Mouse (Mus musculus): Measurements from ENCODE around the gene Twf1.
A peak's percentile ranks its signal among the peaks of the same experiment; 100 is the strongest.

Gene Twf1

DNA sequence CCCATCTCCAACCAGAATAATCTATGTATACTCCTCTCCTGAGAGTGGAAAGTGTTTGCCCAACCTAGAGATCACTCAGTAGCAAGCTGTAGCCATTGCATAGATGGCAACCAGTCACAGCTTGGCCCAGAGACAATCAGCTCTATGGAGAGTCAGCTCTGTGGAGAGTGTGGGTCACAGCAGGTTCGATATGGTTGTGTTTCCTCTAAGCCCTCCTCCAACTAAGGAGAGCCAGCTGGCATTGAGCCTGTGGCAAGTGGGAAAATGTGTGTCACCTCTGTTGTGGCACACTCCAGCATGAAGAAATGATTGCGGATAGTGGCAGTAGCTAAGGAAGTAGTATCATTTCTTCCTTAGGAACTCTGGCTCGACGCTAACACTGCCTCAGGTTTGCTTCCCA, 18.2 kb downstream of the Twf1 start:
- DNase-seq: no peak

- DNase-seq: no peak
These were observed 21.1 kb downstream of the Twf1 start for GRCm38 (mm10) chr15:94568496-94569182.

- no peak for DNase-seq
These were observed 23.8 kb downstream of the Twf1 start for GRCm38 (mm10) chr15:94565854-94566253.

DNA sequence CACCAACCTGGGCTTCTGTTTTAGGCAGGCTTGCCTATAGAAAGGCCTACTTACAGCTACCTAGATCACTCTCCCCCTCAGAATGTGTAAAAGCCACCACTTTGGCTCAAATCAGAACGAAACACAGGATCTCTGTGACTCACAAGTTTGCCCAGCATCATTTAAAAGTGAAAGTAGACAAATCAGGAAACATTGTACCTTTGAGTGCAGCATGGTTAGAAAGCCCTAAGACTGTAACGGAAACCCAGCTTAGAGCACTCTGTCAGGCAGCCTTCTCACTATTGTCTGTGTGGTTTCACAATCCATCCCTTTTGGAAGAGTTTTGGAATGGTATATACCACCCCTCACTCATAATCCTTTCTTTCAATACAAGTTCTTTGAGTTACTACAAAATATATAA, 24.8 kb downstream of the Twf1 start:
- no peak for DNase-seq

DNA sequence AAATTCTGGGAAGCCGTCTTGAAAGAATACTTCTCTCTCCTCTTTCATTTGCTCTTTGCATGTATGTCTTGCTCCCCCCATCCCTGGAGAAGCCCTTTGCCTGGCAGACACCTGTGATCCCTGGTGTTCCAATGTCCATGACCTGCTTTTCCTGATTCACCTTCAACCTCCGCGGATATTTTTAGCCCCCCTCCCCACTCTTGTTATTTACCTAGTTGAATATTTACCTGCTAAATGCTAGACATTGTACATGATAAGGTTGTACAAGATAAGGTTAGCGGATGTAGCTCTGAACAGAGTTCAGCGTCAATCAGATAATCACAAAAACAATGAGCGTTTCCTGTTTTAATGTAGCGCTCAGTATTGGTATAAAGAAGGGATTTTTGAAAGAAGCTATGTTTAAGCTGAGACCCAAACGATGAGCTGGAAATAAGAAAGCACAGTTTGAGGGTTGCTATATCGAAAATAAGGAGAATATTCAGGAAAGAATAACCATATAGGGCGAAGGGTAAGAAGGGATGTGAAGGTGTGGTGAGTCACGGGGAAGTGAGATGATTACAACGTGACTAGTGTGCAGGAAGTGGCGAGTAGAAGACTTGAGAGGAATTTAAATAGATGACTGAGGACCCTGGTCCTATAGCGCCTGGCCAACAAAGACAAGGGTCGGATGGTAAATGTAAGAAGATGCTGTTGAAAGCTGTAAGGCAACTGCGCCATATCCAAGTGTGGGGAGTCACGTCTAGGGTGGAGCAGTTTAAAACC, 30.6 kb downstream of the Twf1 start:
- DNase-seq: no peak

GRCm38 (mm10) chr15:94557442-94557841, 32.2 kb downstream of the Twf1 start:
- DNase-seq: peak; percentile 71

DNA sequence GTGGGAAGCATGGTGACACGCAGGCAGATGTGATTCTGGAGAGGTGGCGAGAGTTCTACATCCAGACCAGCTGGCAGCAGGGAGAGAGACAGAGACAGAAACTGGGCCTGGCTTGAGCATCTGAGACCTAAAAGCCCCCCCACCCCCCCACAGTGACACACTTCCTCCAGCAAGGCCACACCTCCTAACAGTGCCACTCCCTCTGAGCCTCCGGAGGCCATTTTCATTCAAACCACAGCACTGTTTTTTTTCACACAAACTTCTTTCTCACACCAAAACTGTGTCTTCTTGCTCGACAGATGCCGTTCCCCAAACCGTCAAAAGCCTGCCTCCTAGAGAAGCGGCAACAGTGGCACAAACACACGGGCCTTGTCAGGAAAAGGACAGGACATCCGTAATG, 36.2 kb downstream of the Twf1 start:
- no peak for DNase-seq

DNA sequence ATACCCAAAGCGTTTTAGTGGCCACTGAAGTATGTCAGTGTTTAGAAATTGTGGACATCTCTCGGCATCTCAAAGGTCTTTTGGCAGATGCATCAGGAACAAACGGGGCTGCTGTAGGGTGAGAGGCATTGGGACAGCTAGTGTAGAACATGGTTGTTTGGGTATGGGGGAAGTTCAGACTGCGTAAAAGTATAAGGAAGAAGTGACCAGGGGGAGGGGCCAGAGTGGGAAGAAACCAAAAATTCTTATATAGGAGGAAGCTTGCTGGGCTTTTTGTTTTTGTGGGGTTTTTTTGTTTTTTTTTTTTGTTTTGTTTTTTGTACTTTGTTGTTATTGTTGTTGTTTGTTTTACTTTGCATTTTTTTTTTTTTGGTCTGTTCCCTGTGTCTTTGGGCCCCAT, 44.8 kb downstream of the Twf1 start:
- no peak for DNase-seq

DNA sequence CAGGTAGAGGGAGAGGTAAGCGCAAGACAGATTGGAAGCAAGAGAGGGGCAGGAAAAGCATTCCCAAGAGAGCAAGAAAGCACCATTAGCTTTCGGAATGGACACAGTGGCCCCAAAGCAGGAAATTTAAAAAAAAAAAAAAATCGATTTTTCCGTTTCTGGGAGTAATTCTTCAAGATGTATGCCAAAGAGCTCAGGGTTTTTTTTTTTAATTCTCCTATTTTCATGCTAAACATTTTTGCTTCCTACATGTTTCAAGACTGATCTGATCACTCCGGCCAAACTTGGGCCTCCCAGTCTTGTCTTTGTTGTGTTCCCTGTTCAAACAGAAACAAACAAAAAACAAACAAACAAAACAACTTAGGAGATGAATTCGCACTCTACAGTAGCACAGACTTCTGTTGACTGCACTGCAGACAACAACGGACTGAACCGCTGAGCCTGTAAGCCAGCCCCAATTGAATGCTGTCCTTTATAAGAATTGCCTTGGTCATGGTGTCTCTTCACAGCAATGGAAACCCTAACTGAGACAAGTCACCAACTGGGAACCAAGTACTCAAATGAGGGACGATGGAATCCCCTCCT, 45.5 kb downstream of the Twf1 start:
- DNase-seq: no peak

GRCm38 (mm10) chr15:94543409-94544051, 46.2 kb downstream of the Twf1 start, which contains the start of the genes Pus7l and Irak4:
Gene Pus7l, minus strand, starts transcription at chr15:94543547.
Gene Irak4, plus strand, starts transcription at chr15:94543643.
- peak; percentile 91 for DNase-seq

DNA sequence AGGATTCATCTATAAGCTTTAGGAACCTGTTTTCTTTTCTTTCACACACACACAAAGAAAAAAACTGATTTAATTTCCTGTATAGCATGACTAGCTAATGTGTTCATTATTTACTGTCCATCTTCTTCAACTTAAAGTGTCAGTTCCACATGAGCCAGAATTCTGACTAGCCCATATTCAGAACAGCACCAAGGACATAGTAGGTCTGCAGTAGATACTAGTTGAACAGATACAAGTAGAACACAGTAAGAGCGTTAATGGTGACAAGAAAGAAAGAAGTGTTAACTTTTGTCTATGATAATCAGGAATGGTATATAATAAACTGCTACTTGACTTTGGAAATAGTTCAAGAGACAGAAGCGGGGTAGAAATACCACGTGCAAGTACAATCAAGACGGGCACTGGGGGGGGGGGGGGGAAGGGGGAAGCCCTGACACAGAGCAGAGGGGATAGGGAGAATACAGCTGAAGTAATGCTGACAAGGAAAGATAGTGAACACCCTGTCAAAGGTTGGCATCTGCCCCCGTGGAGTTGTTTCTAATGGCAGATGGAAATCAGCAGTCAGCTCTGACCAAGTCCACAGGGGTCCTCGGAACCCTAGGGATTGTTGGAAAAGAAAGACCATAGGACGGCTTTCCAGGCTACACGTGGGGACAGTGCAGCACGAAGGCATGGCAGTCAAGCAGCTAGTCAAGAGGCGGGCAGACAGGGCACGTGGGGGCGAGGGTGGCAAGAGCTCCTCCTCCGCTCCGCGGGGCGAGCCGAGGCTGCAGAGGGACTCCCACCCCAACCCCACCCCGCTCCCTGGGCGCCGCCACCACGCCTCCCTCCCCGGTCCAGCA, 46.9 kb downstream of the Twf1 start:
- DNase-seq: no peak

DNA sequence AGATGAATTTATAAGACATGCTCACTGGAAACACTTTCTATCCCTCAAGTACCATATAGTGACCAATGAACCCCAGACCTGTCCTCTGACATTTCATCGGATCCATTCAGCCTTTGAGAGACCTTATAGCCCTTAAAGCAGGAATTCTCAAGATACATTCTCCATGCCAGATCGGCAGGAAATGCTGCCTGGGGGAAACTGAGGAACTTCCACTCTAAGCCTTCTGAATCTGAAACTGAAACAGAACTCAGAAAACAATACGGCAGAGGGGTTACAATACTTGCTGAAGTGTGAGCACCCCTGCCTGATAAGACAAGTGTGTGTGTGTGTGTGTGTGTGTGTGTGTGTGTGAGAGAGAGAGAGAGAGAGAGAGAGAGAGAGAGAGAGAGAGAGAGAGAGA, 50.4 kb downstream of the Twf1 start:
- no peak for DNase-seq

DNA sequence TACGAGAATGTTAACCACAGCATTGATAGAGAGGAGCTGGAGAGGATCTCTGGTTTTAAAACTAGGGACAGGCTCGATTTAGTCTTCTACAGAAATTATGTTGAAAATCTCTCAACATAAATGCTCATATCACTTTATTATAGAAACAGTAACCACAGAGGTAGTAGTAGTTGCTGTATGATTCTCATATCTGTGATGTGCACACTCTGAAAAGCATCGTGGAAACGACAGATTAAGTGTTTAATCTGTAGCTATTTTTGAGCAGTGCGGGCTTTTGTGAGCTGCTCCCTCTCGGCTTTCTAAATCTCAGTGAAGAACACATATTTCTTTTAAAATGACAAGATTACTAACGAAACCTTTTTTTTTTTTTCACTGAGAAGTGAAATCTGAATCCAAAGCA, 54.2 kb downstream of the Twf1 start:
- no peak for DNase-seq

- DNase-seq: no peak
These were observed 56.7 kb downstream of the Twf1 start for GRCm38 (mm10) chr15:94532956-94533355.

GRCm38 (mm10) chr15:94532306-94532705, 57.4 kb downstream of the Twf1 start:
- no peak for DNase-seq

GRCm38 (mm10) chr15:94530519-94530918, 59.2 kb downstream of the Twf1 start:
- no peak for DNase-seq

Measured in cerebellum, adult 11 months (tissue).